In the genomic region with DNA sequence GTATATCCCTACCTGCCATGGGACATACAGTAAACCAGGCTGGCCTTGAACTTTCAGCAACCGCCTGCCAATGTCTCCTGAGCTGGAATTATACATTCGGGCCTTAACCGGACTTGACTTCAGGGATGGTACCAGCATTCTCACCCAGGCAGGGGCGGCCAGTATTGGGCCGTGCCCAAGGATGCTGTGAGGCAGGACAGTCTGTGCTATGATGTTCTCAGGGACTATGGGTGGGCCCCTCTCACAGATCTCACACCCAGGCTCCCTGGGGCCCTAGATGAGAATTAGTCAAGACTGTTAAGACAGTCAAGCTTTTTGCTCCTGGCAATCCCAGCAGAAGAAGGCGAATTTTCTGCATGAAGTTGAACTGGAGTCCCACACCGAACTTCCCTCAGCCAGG, we compare ENCODE assay signal across 13 mouse cellular contexts.
"Had no signal": no experiment of that assay in that cellular context is flagged by ENCODE, and none has a peak within 500 bp of the region (broad histone marks: within the 10 kb centered on the region; RNA-seq: fewer than 3 reads in every experiment).

No protein-coding gene starts in this region.

- H3K4me3 ChIP-seq: kidney, embryonic 15.5 days; left cerebral cortex, adult 2 months; liver, embryonic 13.5 days; stomach, embryonic 15.5 days had no signal

- H3K9me3 ChIP-seq: kidney, embryonic 15.5 days; liver, embryonic 13.5 days; stomach, embryonic 15.5 days had no signal

- H3K27ac ChIP-seq: kidney, embryonic 15.5 days; left cerebral cortex, adult 2 months; liver, embryonic 13.5 days; stomach, embryonic 15.5 days had no signal

- H3K9ac ChIP-seq: kidney, embryonic 15.5 days; liver, embryonic 13.5 days; stomach, embryonic 15.5 days had no signal

- DNase-seq: kidney, postnatal 10 days; kidney, postnatal 36 days; layer of hippocampus, postnatal 36 days; liver, embryonic 13.5 days; lung, adult 2 months; lung, postnatal 14 days; lung, postnatal 4 days; midbrain, embryonic 14.5 days; thymus, postnatal 25 days had no signal

- H3K27me3 ChIP-seq: kidney, embryonic 15.5 days; liver, embryonic 13.5 days; stomach, embryonic 15.5 days had no signal

- H3K4me2 ChIP-seq: kidney, embryonic 15.5 days; liver, embryonic 13.5 days; midbrain, embryonic 11.5 days; stomach, embryonic 15.5 days had no signal

- H3K36me3 ChIP-seq: kidney, embryonic 15.5 days; liver, embryonic 13.5 days; stomach, embryonic 15.5 days had no signal
